Mouse (Mus musculus): ENCODE results near the gene Tex29. TPM values are rescaled to one million over a fixed set of nuclear protein-coding genes. Genes with fewer than 3 reads are reported as not detected.

The Tex29 gene
- polyA plus RNA-seq, 2 experiments, result 0.23 TPM; not detected in 1

- DNase-seq (ENCODE audit: low spot score), result no peak
- Histone ChIP-seq H3K27ac (replicated peaks; ENCODE audit: low read depth, low read length) (no peak overlapping the region), H3K9ac (ENCODE audit: low read depth, low read length, severe bottlenecking) (no peak overlapping the region), H3K4me3 (replicated peaks; ENCODE audit: low read length) (no peak overlapping the region), H3K36me3 (ENCODE audit: control insufficient read depth, insufficient read depth, low read length) (peaks cover 75% of the 10 kb centered on the region), H3K4me2 (replicated peaks; ENCODE audit: low read depth, low read length, severe bottlenecking) (no peak overlapping the region), H3K9me3 (ENCODE audit: control insufficient read depth, low read length) (no peaks in the 10 kb centered on the region), H3K4me1 (ENCODE audit: control insufficient read depth, insufficient read depth, low read length) (no peaks in the 10 kb centered on the region), H3K27me3 (ENCODE audit: control insufficient read depth, insufficient read depth, low read length) (no peaks in the 10 kb centered on the region)
- no peak for ATAC-seq (ENCODE audit: low FRiP score, low read depth)
- 92% methylated on average over 10 of the region's 10 CpGs for WGBS
- no peak for TF ChIP-seq POLR2A (IDR thresholded peaks at IDR 0.05; ENCODE audit: borderline replicate concordance, extremely low read depth, insufficient read depth, insufficient read length)
These were observed 9.1 kb upstream of the Tex29 start for GRCm38 (mm10) chr8:11831174-11831573.

GRCm38 (mm10) chr8:11831939-11832338, 8.3 kb upstream of the Tex29 start:
- ATAC-seq (ENCODE audit: low FRiP score, low read depth) (no peak), DNase-seq (ENCODE audit: low spot score) (no peak)
- Histone ChIP-seq H3K27me3 (ENCODE audit: control insufficient read depth, insufficient read depth, low read length) (no peaks in the 10 kb centered on the region), H3K4me1 (ENCODE audit: control insufficient read depth, insufficient read depth, low read length) (no peaks in the 10 kb centered on the region), H3K9me3 (ENCODE audit: control insufficient read depth, low read length) (no peaks in the 10 kb centered on the region), H3K4me2 (replicated peaks; ENCODE audit: low read depth, low read length, severe bottlenecking) (no peak overlapping the region), H3K36me3 (ENCODE audit: control insufficient read depth, insufficient read depth, low read length) (peaks cover 69% of the 10 kb centered on the region), H3K27ac (replicated peaks; ENCODE audit: low read depth, low read length) (no peak overlapping the region), H3K9ac (ENCODE audit: low read depth, low read length, severe bottlenecking) (no peak overlapping the region), H3K4me3 (replicated peaks; ENCODE audit: low read length) (no peak overlapping the region)
- TF ChIP-seq POLR2A (IDR thresholded peaks at IDR 0.05; ENCODE audit: borderline replicate concordance, extremely low read depth, insufficient read depth, insufficient read length), result no peak
- WGBS, result 87% methylated on average over 5 of the region's 5 CpGs

- no peak overlapping the region for H3K27ac ChIP-seq (replicated peaks; ENCODE audit: low read depth, low read length)
- WGBS, result 92% methylated on average over 4 of the region's 4 CpGs
- no peaks in the 10 kb centered on the region for H3K9me3 ChIP-seq (ENCODE audit: control insufficient read depth, low read length)
- no peak for TF ChIP-seq POLR2A (IDR thresholded peaks at IDR 0.05; ENCODE audit: borderline replicate concordance, extremely low read depth, insufficient read depth, insufficient read length)
- DNase-seq (ENCODE audit: low spot score) (no peak), ATAC-seq (ENCODE audit: low FRiP score, low read depth) (no peak)
- no peak overlapping the region for H3K9ac ChIP-seq (ENCODE audit: low read depth, low read length, severe bottlenecking)
- no peak overlapping the region for H3K4me3 ChIP-seq (replicated peaks; ENCODE audit: low read length)
- H3K36me3 ChIP-seq (ENCODE audit: control insufficient read depth, insufficient read depth, low read length), result peaks cover 60% of the 10 kb centered on the region
- no peaks in the 10 kb centered on the region for H3K4me1 ChIP-seq (ENCODE audit: control insufficient read depth, insufficient read depth, low read length)
- H3K4me2 ChIP-seq (replicated peaks; ENCODE audit: low read depth, low read length, severe bottlenecking), result no peak overlapping the region
- no peaks in the 10 kb centered on the region for H3K27me3 ChIP-seq (ENCODE audit: control insufficient read depth, insufficient read depth, low read length)
These were observed 7.1 kb upstream of the Tex29 start for GRCm38 (mm10) chr8:11833157-11833556.

GRCm38 (mm10) chr8:11834200-11834599, 6.1 kb upstream of the Tex29 start:
- ATAC-seq (ENCODE audit: low FRiP score, low read depth) (no peak), DNase-seq (ENCODE audit: low spot score) (no peak)
- no peaks in the 10 kb centered on the region for H3K27me3 ChIP-seq (ENCODE audit: control insufficient read depth, insufficient read depth, low read length)
- no peaks in the 10 kb centered on the region for H3K9me3 ChIP-seq (ENCODE audit: control insufficient read depth, low read length)
- H3K36me3 ChIP-seq (ENCODE audit: control insufficient read depth, insufficient read depth, low read length), result peaks cover 52% of the 10 kb centered on the region
- H3K27ac ChIP-seq (replicated peaks; ENCODE audit: low read depth, low read length), result no peak overlapping the region
- WGBS, result 90% methylated on average over 5 of the region's 5 CpGs
- no peak overlapping the region for H3K4me2 ChIP-seq (replicated peaks; ENCODE audit: low read depth, low read length, severe bottlenecking)
- no peak overlapping the region for H3K9ac ChIP-seq (ENCODE audit: low read depth, low read length, severe bottlenecking)
- no peaks in the 10 kb centered on the region for H3K4me1 ChIP-seq (ENCODE audit: control insufficient read depth, insufficient read depth, low read length)
- TF ChIP-seq POLR2A (IDR thresholded peaks at IDR 0.05; ENCODE audit: borderline replicate concordance, extremely low read depth, insufficient read depth, insufficient read length), result no peak
- H3K4me3 ChIP-seq (replicated peaks; ENCODE audit: low read length), result no peak overlapping the region

- 90% methylated on average over 16 of the region's 16 CpGs for WGBS
- ATAC-seq (ENCODE audit: low FRiP score, low read depth) (no peak), DNase-seq (ENCODE audit: low spot score) (no peak)
- no peaks in the 10 kb centered on the region for H3K9me3 ChIP-seq (ENCODE audit: control insufficient read depth, low read length)
- H3K4me3 ChIP-seq (replicated peaks; ENCODE audit: low read length), result no peak overlapping the region
- no peak overlapping the region for H3K9ac ChIP-seq (ENCODE audit: low read depth, low read length, severe bottlenecking)
- H3K36me3 ChIP-seq (ENCODE audit: control insufficient read depth, insufficient read depth, low read length), result peaks cover 49% of the 10 kb centered on the region
- H3K4me1 ChIP-seq (ENCODE audit: control insufficient read depth, insufficient read depth, low read length), result no peaks in the 10 kb centered on the region
- no peaks in the 10 kb centered on the region for H3K27me3 ChIP-seq (ENCODE audit: control insufficient read depth, insufficient read depth, low read length)
- TF ChIP-seq POLR2A (IDR thresholded peaks at IDR 0.05; ENCODE audit: borderline replicate concordance, extremely low read depth, insufficient read depth, insufficient read length), result no peak
- no peak overlapping the region for H3K4me2 ChIP-seq (replicated peaks; ENCODE audit: low read depth, low read length, severe bottlenecking)
- H3K27ac ChIP-seq (replicated peaks; ENCODE audit: low read depth, low read length), result no peak overlapping the region
These were observed 5.6 kb upstream of the Tex29 start for GRCm38 (mm10) chr8:11834691-11835090.

- 38% methylated on average over 8 of the region's 8 CpGs for WGBS
- ATAC-seq (ENCODE audit: low FRiP score, low read depth) (no peak), DNase-seq (ENCODE audit: low spot score) (peak; percentile 43)
- H3K27ac ChIP-seq (replicated peaks; ENCODE audit: low read depth, low read length), result no peak overlapping the region
- H3K27me3 ChIP-seq (ENCODE audit: control insufficient read depth, insufficient read depth, low read length), result no peaks in the 10 kb centered on the region
- H3K4me3 ChIP-seq (replicated peaks; ENCODE audit: low read length), result no peak overlapping the region
- H3K36me3 ChIP-seq (ENCODE audit: control insufficient read depth, insufficient read depth, low read length), result no peaks in the 10 kb centered on the region
- H3K9ac ChIP-seq (ENCODE audit: low read depth, low read length, severe bottlenecking), result no peak overlapping the region
- peaks cover 6% of the 10 kb centered on the region; the same call in 1 of the 2 replicates for H3K4me1 ChIP-seq (ENCODE audit: control insufficient read depth, insufficient read depth, low read length)
- H3K4me2 ChIP-seq (replicated peaks; ENCODE audit: low read depth, low read length, severe bottlenecking), result no peak overlapping the region
- no peaks in the 10 kb centered on the region for H3K9me3 ChIP-seq (ENCODE audit: control insufficient read depth, low read length)
- TF ChIP-seq POLR2A (IDR thresholded peaks at IDR 0.05; ENCODE audit: borderline replicate concordance, extremely low read depth, insufficient read depth, insufficient read length), result no peak
These were observed 1.3 kb downstream of the Tex29 start for GRCm38 (mm10) chr8:11841571-11841970.
